Mouse (Mus musculus) lung, embryonic 14.5 days (tissue): ENCODE measurements around the gene Lrrc38. TPM values are rescaled to one million over a fixed set of nuclear protein-coding genes. Genes with fewer than 3 reads are reported as not detected.
"Not testable (repeated sequence)": the region's sequence is repeated elsewhere in the genome, so short reads cannot be mapped to it uniquely, and the experiment has no call there.

ENCODE experiments used
- ATAC-seq: fragments of 200-750 bp; cut with Nextera tagmentation; 2 replicates; pipeline ENCODE4 v1.8.0; 2017; ENCODE audit warnings: mild to moderate bottlenecking, moderate TSS enrichment, moderate library complexity; ENCODE audit not compliant: insufficient read depth
- DNase-seq: peaks from one replicate; pipeline ENCODE4 v3.0.0-alpha.2; 2015
- H3K27ac ChIP-seq: fragments of 300-500 bp; sonication (generic); 2 replicates; pipeline ENCODE4 v1.5.1; 2014; ENCODE audit warnings: low read depth, mild to moderate bottlenecking, moderate library complexity
- H3K27me3 ChIP-seq: fragments of 300-500 bp; sonication (generic); 2 replicates; pipeline ENCODE4 v1.6.1; 2014; ENCODE audit warnings: low read length, control low read depth; ENCODE audit not compliant: insufficient read depth
- H3K36me3 ChIP-seq: fragments of 300-500 bp; sonication (generic); 2 replicates; pipeline ENCODE4 v1.6.1; 2014; ENCODE audit warnings: control low read depth; ENCODE audit not compliant: insufficient read depth
- H3K4me1 ChIP-seq: fragments of 300-500 bp; sonication (generic); 2 replicates; pipeline ENCODE4 v1.6.1; 2014; ENCODE audit warnings: antibody characterized with exemption, control low read depth; ENCODE audit not compliant: insufficient read depth
- H3K4me2 ChIP-seq: fragments of 300-500 bp; sonication (generic); 2 replicates; pipeline ENCODE4 v1.6.1; 2014; ENCODE audit warnings: mild to moderate bottlenecking
- H3K4me3 ChIP-seq: fragments of 300-500 bp; sonication (generic); 2 replicates; pipeline ENCODE4 v1.5.1; 2014; ENCODE audit warnings: low read depth, low read length
- H3K9ac ChIP-seq: fragments of 300-500 bp; sonication (generic); 2 replicates; pipeline ENCODE4 v1.6.1; 2014
- H3K9me3 ChIP-seq: fragments of 300-500 bp; sonication (generic); 2 replicates; pipeline ENCODE4 v1.6.1; 2016; ENCODE audit warnings: low read depth, low read length, control low read depth
- CTCF ChIP-seq: IDR thresholded peaks from 2 replicates; pipeline ENCODE4 v1.5.1; 2016; ENCODE audit warnings: antibody characterized with exemption, low read depth
- WGBS: fragments of 180-500 bp; shearing (Covaris S2); extraction: QIAGEN DNeasy Blood & Tissue Kit; methylation state at CpG from one replicate; pipeline ENCODE4 v1.1.7; 2014; 5-methylcytosine and 5-hydroxymethylcytosine counted together
- polyA plus RNA-seq: library from polyadenylated mRNA; unstranded; fragments of >200 nt; fragmentation: Nextera tagmentation; extraction: Ambion mirVana; gene quantifications from 2 replicates; pipeline ENCODE4 v1.2.1, GENCODE M21; 2014

Gene Lrrc38
- polyA plus RNA-seq, 1 experiment from 2014 or later = not detected

- no peaks in the 10 kb centered on the region for H3K27me3 ChIP-seq
- no peak overlapping the region for H3K27ac ChIP-seq
- H3K4me1 ChIP-seq = no peaks in the 10 kb centered on the region
- DNase-seq (peak; percentile 40), ATAC-seq (peak; percentile 64)
- H3K4me2 ChIP-seq = no peak overlapping the region
- H3K36me3 ChIP-seq = no peaks in the 10 kb centered on the region
- 20% methylated on average over 9 of the region's 9 CpGs for WGBS
- no peak overlapping the region for H3K9ac ChIP-seq
- no peaks in the 10 kb centered on the region for H3K9me3 ChIP-seq
- no peak overlapping the region for H3K4me3 ChIP-seq
- no peak for TF ChIP-seq CTCF
Measured at GRCm38 (mm10) chr4:143330566-143330965, 19.0 kb upstream of the Lrrc38 start.

- Histone ChIP-seq H3K4me2 (no peak overlapping the region), H3K9ac (no peak overlapping the region), H3K36me3 (no peaks in the 10 kb centered on the region), H3K9me3 (no peaks in the 10 kb centered on the region), H3K27me3 (no peaks in the 10 kb centered on the region), H3K27ac (no peak overlapping the region), H3K4me3 (no peak overlapping the region), H3K4me1 (no peaks in the 10 kb centered on the region)
- no peak for DNase-seq
- TF ChIP-seq CTCF = no peak
- ATAC-seq = no peak
- WGBS = 77% methylated on average over 1 of the region's 1 CpGs
Measured at GRCm38 (mm10) chr4:143331787-143332186, 17.8 kb upstream of the Lrrc38 start.

GRCm38 (mm10) chr4:143334145-143334544 lies 15.4 kb upstream of the Lrrc38 start:
- ATAC-seq (no peak), DNase-seq (no peak)
- Histone ChIP-seq H3K27ac (no peak overlapping the region), H3K4me1 (no peaks in the 10 kb centered on the region), H3K9ac (no peak overlapping the region), H3K4me2 (no peak overlapping the region), H3K36me3 (no peaks in the 10 kb centered on the region), H3K9me3 (no peaks in the 10 kb centered on the region), H3K4me3 (no peak overlapping the region), H3K27me3 (no peaks in the 10 kb centered on the region)
- TF ChIP-seq CTCF = no peak
- WGBS = 34% methylated on average over 5 of the region's 5 CpGs

GRCm38 (mm10) chr4:143334995-143335394 lies 14.6 kb upstream of the Lrrc38 start:
- Histone ChIP-seq H3K9me3 (no peaks in the 10 kb centered on the region), H3K4me3 (no peak overlapping the region), H3K4me2 (no peak overlapping the region), H3K36me3 (no peaks in the 10 kb centered on the region), H3K9ac (no peak overlapping the region), H3K4me1 (no peaks in the 10 kb centered on the region), H3K27me3 (no peaks in the 10 kb centered on the region), H3K27ac (no peak overlapping the region)
- no peak for TF ChIP-seq CTCF
- DNase-seq (no peak), ATAC-seq (no peak)
- 84% methylated on average over 17 of the region's 17 CpGs for WGBS

- no peak for DNase-seq
- no peak for TF ChIP-seq CTCF
- H3K36me3 ChIP-seq = no peaks in the 10 kb centered on the region
- no peak overlapping the region for H3K27ac ChIP-seq
- H3K4me2 ChIP-seq = no peak overlapping the region
- H3K4me1 ChIP-seq = no peaks in the 10 kb centered on the region
- H3K27me3 ChIP-seq = no peaks in the 10 kb centered on the region
- 55% methylated on average over 2 of the region's 2 CpGs for WGBS
- H3K9ac ChIP-seq = no peak overlapping the region
- no peaks in the 10 kb centered on the region for H3K9me3 ChIP-seq
- ATAC-seq = no peak
- no peak overlapping the region for H3K4me3 ChIP-seq
Measured at GRCm38 (mm10) chr4:143336096-143336495, 13.5 kb upstream of the Lrrc38 start.

- ATAC-seq (no peak), DNase-seq (no peak)
- H3K9ac ChIP-seq = no peak overlapping the region
- no peaks in the 10 kb centered on the region for H3K36me3 ChIP-seq
- no peak for TF ChIP-seq CTCF
- H3K27ac ChIP-seq = no peak overlapping the region
- no peaks in the 10 kb centered on the region for H3K4me1 ChIP-seq
- no peaks in the 10 kb centered on the region for H3K9me3 ChIP-seq
- WGBS = 85% methylated on average over 13 of the region's 13 CpGs
- H3K4me3 ChIP-seq = no peak overlapping the region
- no peak overlapping the region for H3K4me2 ChIP-seq
- no peaks in the 10 kb centered on the region for H3K27me3 ChIP-seq
Measured at GRCm38 (mm10) chr4:143339808-143340207, 9.7 kb upstream of the Lrrc38 start.

GRCm38 (mm10) chr4:143341470-143341869 lies 8.1 kb upstream of the Lrrc38 start:
- no peak for TF ChIP-seq CTCF
- 80% methylated on average over 7 of the region's 7 CpGs for WGBS

GRCm38 (mm10) chr4:143345491-143345890 lies 4.1 kb upstream of the Lrrc38 start:
- not testable (repeated sequence) for H3K36me3 ChIP-seq, DNase-seq, H3K4me1 ChIP-seq, H3K9ac ChIP-seq, H3K4me2 ChIP-seq, H3K4me3 ChIP-seq, H3K27ac ChIP-seq, H3K9me3 ChIP-seq, ATAC-seq
- peaks cover 32% of the 10 kb centered on the region for H3K27me3 ChIP-seq
- WGBS = 70% methylated on average over 5 of the region's 5 CpGs

More at GRCm38 (mm10) chr4:143341470-143341869, 8.1 kb upstream of the Lrrc38 start:
- Histone ChIP-seq H3K4me1 (no peaks in the 10 kb centered on the region), H3K27me3 (no peaks in the 10 kb centered on the region), H3K36me3 (no peaks in the 10 kb centered on the region), H3K9me3 (no peaks in the 10 kb centered on the region), H3K4me3 (no peak overlapping the region), H3K27ac (no peak overlapping the region), H3K4me2 (no peak overlapping the region), H3K9ac (no peak overlapping the region)
- no peak for ATAC-seq
- no peak for DNase-seq
